Mouse (Mus musculus) intestine, embryonic 14.5 days (tissue): ENCODE results near the gene Abca7. TPM values are rescaled to one million over a fixed set of nuclear protein-coding genes. Genes with fewer than 3 reads are reported as not detected.
"Not testable (repeated sequence)": the region's sequence is repeated elsewhere in the genome, so short reads cannot be mapped to it uniquely, and the experiment has no call there.

ENCODE experiments used
- ATAC-seq: fragments of 200-750 bp; cut with Nextera tagmentation; replicated peaks from 2 replicates; pipeline ENCODE4 v1.8.0; 2017; ENCODE audit warnings: low read depth, moderate number of reproducible peaks, moderate TSS enrichment, moderate library complexity; ENCODE audit not compliant: low FRiP score, low TSS enrichment
- DNase-seq: peaks from one replicate; pipeline ENCODE4 v3.0.0-alpha.2; 2018; ENCODE audit warnings: low spot score
- H3K27ac ChIP-seq: fragments of 300-500 bp; sonication (generic); 2 replicates; pipeline ENCODE4 v1.5.1; 2014; ENCODE audit warnings: low read depth, mild to moderate bottlenecking, control low read depth
- H3K27me3 ChIP-seq: fragments of 300-500 bp; sonication (generic); replicated peaks from 2 replicates; pipeline ENCODE4 v1.6.1; 2014; ENCODE audit warnings: low read length, control low read depth; ENCODE audit not compliant: control insufficient read depth, insufficient read depth
- H3K36me3 ChIP-seq: fragments of 300-500 bp; sonication (generic); 2 replicates; pipeline ENCODE4 v1.6.1; 2014; ENCODE audit warnings: low read length, control low read depth; ENCODE audit not compliant: control insufficient read depth, insufficient read depth
- H3K4me1 ChIP-seq: fragments of 300-500 bp; sonication (generic); replicated peaks from 2 replicates; pipeline ENCODE4 v1.6.1; 2014; ENCODE audit warnings: low read length, control low read depth, mixed read lengths; ENCODE audit not compliant: control insufficient read depth, insufficient read depth
- H3K4me2 ChIP-seq: fragments of 300-500 bp; sonication (generic); 2 replicates; pipeline ENCODE4 v1.6.1; 2014; ENCODE audit warnings: low read length
- H3K4me3 ChIP-seq: fragments of 300-500 bp; sonication (generic); 2 replicates; pipeline ENCODE4 v1.5.1; 2014; ENCODE audit warnings: low read depth, low read length, control low read depth, mixed read lengths
- H3K9ac ChIP-seq: fragments of 300-500 bp; sonication (generic); 2 replicates; pipeline ENCODE4 v1.6.1; 2014; ENCODE audit warnings: mild to moderate bottlenecking, low read length
- H3K9me3 ChIP-seq: fragments of 300-500 bp; sonication (generic); 2 replicates; pipeline ENCODE4 v1.6.1; 2016; ENCODE audit warnings: low read length, control low read depth; ENCODE audit not compliant: control insufficient read depth
- WGBS: fragments of 180-500 bp; shearing (Covaris S2); extraction: QIAGEN DNeasy Blood & Tissue Kit; methylation state at CpG from one replicate; pipeline ENCODE4 v1.1.7; 2014; 5-methylcytosine and 5-hydroxymethylcytosine counted together
- polyA plus RNA-seq: library from polyadenylated mRNA; unstranded; fragments of >200 nt; fragmentation: Nextera tagmentation; extraction: Ambion mirVana; gene quantifications from 2 replicates; pipeline ENCODE4 v1.2.1, GENCODE M21; 2014

The Abca7 gene
- polyA plus RNA-seq, 1 experiment from 2014 or later, result 3.8 TPM

GRCm38 (mm10) chr10:80052374-80052764 is 56.1 kb downstream of the Abca7 start:
- ATAC-seq (no peak), DNase-seq (no peak)
- Histone ChIP-seq H3K4me1 (peaks cover 39% of the 10 kb centered on the region), H3K4me3 (no peak overlapping the region), H3K4me2 (no peak overlapping the region), H3K36me3 (peaks cover 20% of the 10 kb centered on the region), H3K27me3 (no peaks in the 10 kb centered on the region), H3K27ac (peak overlapping the region; percentile 63; the same call in 1 of the 2 replicates), H3K9me3 (no peaks in the 10 kb centered on the region), H3K9ac (no peak overlapping the region; the same call in 1 of the 2 replicates)
- WGBS, result 82% methylated on average over 5 of the region's 5 CpGs

- Histone ChIP-seq H3K4me2 (peak overlapping the region; percentile 64), H3K4me3 (peak overlapping the region; percentile 81)
- WGBS, result under 1% methylated on average over 47 of the region's 47 CpGs
These were observed 57.0 kb downstream of the Abca7 start for GRCm38 (mm10) chr10:80053259-80053780.

GRCm38 (mm10) chr10:80053831-80054815 is 57.8 kb downstream of the Abca7 start:
- H3K27me3 ChIP-seq, result no peaks in the 10 kb centered on the region
- H3K4me1 ChIP-seq, result peaks cover 34% of the 10 kb centered on the region
- ATAC-seq (peak; percentile 63), DNase-seq (peak; percentile 88)
- H3K4me2 ChIP-seq, result peak overlapping the region; percentile 64
- WGBS, result 1% methylated on average over 77 of the region's 77 CpGs
- no peaks in the 10 kb centered on the region for H3K9me3 ChIP-seq
- peak overlapping the region; percentile 81 for H3K4me3 ChIP-seq
- H3K27ac ChIP-seq, result peak overlapping the region; percentile 97
- H3K36me3 ChIP-seq, result peaks cover 30% of the 10 kb centered on the region
- peak overlapping the region; percentile 94 for H3K9ac ChIP-seq

More at GRCm38 (mm10) chr10:80053259-80053780, 57.0 kb downstream of the Abca7 start:
- peaks cover 34% of the 10 kb centered on the region for H3K4me1 ChIP-seq
- peak overlapping the region; percentile 97 for H3K27ac ChIP-seq
- H3K9ac ChIP-seq, result peak overlapping the region; percentile 94
- ATAC-seq (peak; percentile 96), DNase-seq (peak; percentile 97)
- H3K9me3 ChIP-seq, result no peaks in the 10 kb centered on the region
- no peaks in the 10 kb centered on the region for H3K27me3 ChIP-seq
- peaks cover 22% of the 10 kb centered on the region for H3K36me3 ChIP-seq

- peaks cover 38% of the 10 kb centered on the region for H3K36me3 ChIP-seq
- not testable (repeated sequence) for ATAC-seq, H3K27me3 ChIP-seq, H3K27ac ChIP-seq, DNase-seq, H3K9me3 ChIP-seq
- H3K4me2 ChIP-seq, result peak overlapping the region; percentile 64
- peaks cover 34% of the 10 kb centered on the region for H3K4me1 ChIP-seq
- peak overlapping the region; percentile 81 for H3K4me3 ChIP-seq
- peak overlapping the region; percentile 94 for H3K9ac ChIP-seq
- 14% methylated on average over 2 of the region's 3 CpGs for WGBS
These were observed 58.6 kb downstream of the Abca7 start for GRCm38 (mm10) chr10:80054911-80055310.

- Histone ChIP-seq H3K9ac (0 out of 2 replicates have a peak overlapping the region, but pooled peaks have one; percentile 94), H3K36me3 (peaks cover 43% of the 10 kb centered on the region), H3K4me2 (peak overlapping the region; percentile 64), H3K27ac (no peak overlapping the region), H3K4me3 (0 out of 2 replicates have a peak overlapping the region, but pooled peaks have one; percentile 2), H3K27me3 (no peaks in the 10 kb centered on the region), H3K9me3 (no peaks in the 10 kb centered on the region), H3K4me1 (peaks cover 30% of the 10 kb centered on the region)
- 87% methylated on average over 5 of the region's 5 CpGs for WGBS
- ATAC-seq, result no peak
- no peak for DNase-seq
These were observed 59.1 kb downstream of the Abca7 start for GRCm38 (mm10) chr10:80055364-80055763.

- Histone ChIP-seq H3K9me3 (no peaks in the 10 kb centered on the region), H3K9ac (no peak overlapping the region), H3K4me3 (no peak overlapping the region), H3K4me2 (peak overlapping the region; percentile 64; the same call in 1 of the 2 replicates), H3K27me3 (no peaks in the 10 kb centered on the region), H3K4me1 (peaks cover 25% of the 10 kb centered on the region), H3K36me3 (peaks cover 48% of the 10 kb centered on the region), H3K27ac (no peak overlapping the region)
- ATAC-seq (no peak), DNase-seq (no peak)
- 69% methylated on average over 8 of the region's 10 CpGs for WGBS
These were observed 59.6 kb downstream of the Abca7 start for GRCm38 (mm10) chr10:80055891-80056290.

- peaks cover 21% of the 10 kb centered on the region for H3K4me1 ChIP-seq
- no peaks in the 10 kb centered on the region for H3K9me3 ChIP-seq
- ATAC-seq (no peak), DNase-seq (no peak)
- H3K9ac ChIP-seq, result no peak overlapping the region
- no peaks in the 10 kb centered on the region for H3K27me3 ChIP-seq
- no peak overlapping the region for H3K4me2 ChIP-seq
- 89% methylated on average over 4 of the region's 4 CpGs for WGBS
- no peak overlapping the region for H3K27ac ChIP-seq
- H3K36me3 ChIP-seq, result peaks cover 52% of the 10 kb centered on the region
- H3K4me3 ChIP-seq, result no peak overlapping the region
These were observed 60.2 kb downstream of the Abca7 start for GRCm38 (mm10) chr10:80056506-80056905.

GRCm38 (mm10) chr10:80056976-80057682 is 60.8 kb downstream of the Abca7 start:
- DNase-seq (no peak), ATAC-seq (no peak)
- Histone ChIP-seq H3K9ac (no peak overlapping the region), H3K4me3 (no peak overlapping the region), H3K27me3 (no peaks in the 10 kb centered on the region), H3K9me3 (no peaks in the 10 kb centered on the region), H3K4me1 (peaks cover 15% of the 10 kb centered on the region), H3K36me3 (peaks cover 58% of the 10 kb centered on the region), H3K4me2 (no peak overlapping the region), H3K27ac (no peak overlapping the region)
- 91% methylated on average over 27 of the region's 27 CpGs for WGBS
